Mouse (Mus musculus): ENCODE measurements around the gene Rnf207.

GRCm38 (mm10) chr4:152351422-152352305 lies 32.9 kb upstream of the Rnf207 start:
- TF ChIP-seq POLR2A (IDR thresholded peaks at IDR 0.05; ENCODE audit: borderline replicate concordance, control insufficient read depth, low read depth, low read length) (no peak), CTCF (IDR thresholded peaks at IDR 0.05; ENCODE audit: control insufficient read depth, insufficient read depth, low read length) (no peak)

All from bone marrow, adult 2 months (tissue).